Mouse (Mus musculus) c-Kit-positive CD71-negative TER-119-negative erythroid progenitor cells, embryonic 14.5 days (primary cell): ENCODE results near the gene Abcb11.

Experiments
- DNase-seq: peaks from one replicate; pipeline ENCODE4 v3.0.0-alpha.2; 2013; ENCODE audit warnings: low read depth

Abcb11 gene

DNA sequence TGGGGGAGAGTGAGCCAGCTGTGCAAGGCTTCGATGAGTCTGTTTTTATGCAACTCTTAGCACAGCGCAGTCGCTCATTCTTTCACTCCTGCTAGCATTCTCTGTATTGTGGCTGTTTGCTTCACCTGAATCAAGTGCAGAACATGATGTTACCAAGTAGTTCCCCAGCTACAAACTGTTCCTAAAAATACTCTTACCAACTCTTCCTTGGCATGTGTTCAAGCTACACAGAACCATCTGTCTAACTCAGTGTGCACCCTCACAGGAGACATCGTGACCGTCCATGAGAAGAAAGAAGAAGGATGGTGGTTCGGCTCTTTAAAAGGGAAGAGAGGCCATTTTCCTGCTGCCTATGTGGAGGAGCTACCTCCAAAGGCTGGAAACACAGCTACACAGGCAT lies 153.7 kb downstream of the Abcb11 start:
- no peak for DNase-seq
